Comparison of ENCODE assay signal across 8 mouse cellular contexts in genomic region chr5:130384222-130384912, GRCm38 (mm10). TPM values are rescaled to one million over a fixed set of nuclear protein-coding genes. Genes with fewer than 3 reads are reported as not detected.
DNase-seq lines count a peak whose midpoint lies in the region; ATAC-seq and TF ChIP-seq lines count a peak whose summit lies in the region.

Gene A330070K13Rik (minus strand): TSS chr5:130384631.

- peak within 1 kb of the TSS; percentile 16 for H3K4me2 ChIP-seq in kidney, embryonic 14.5 days (replicated peaks; ENCODE audit: low read depth, low read length)
- H3K4me2 ChIP-seq in hindbrain, embryonic 13.5 days, result peak within 1 kb of the TSS; percentile 52
- H3K4me2 ChIP-seq in neural tube, embryonic 11.5 days (ENCODE audit: low read depth), result peak within 1 kb of the TSS; percentile 31
- H3K4me2 ChIP-seq in lung, postnatal 0 days (replicated peaks; ENCODE audit: low read depth, low read length), result no peak within 1 kb of the TSS

- TF ChIP-seq EP300 in lung, postnatal 0 days (IDR thresholded peaks at IDR 0.05), result no peak

- WGBS in kidney, embryonic 14.5 days, result 4% methylated on average over 13 of the region's 13 CpGs
- WGBS in hindbrain, embryonic 13.5 days, result 20% methylated on average over 13 of the region's 13 CpGs
- 18% methylated on average over 13 of the region's 13 CpGs for WGBS in neural tube, embryonic 11.5 days
- WGBS in lung, adult 2 months, result 14% methylated on average over 13 of the region's 13 CpGs
- WGBS in lung, postnatal 0 days, result 14% methylated on average over 13 of the region's 13 CpGs

- no peak for TF ChIP-seq CTCF in lung, adult 2 months (IDR thresholded peaks at IDR 0.05; ENCODE audit: insufficient read depth, low read length)
- no peak for TF ChIP-seq CTCF in lung, postnatal 0 days (IDR thresholded peaks at IDR 0.05)

- H3K9me3 ChIP-seq in kidney, embryonic 14.5 days (ENCODE audit: control insufficient read depth, low read length), result no peaks in the 10 kb centered on the region
- no peaks in the 10 kb centered on the region for H3K9me3 ChIP-seq in hindbrain, embryonic 13.5 days
- no peaks in the 10 kb centered on the region for H3K9me3 ChIP-seq in neural tube, embryonic 11.5 days (ENCODE audit: control insufficient read depth, low read length)
- no peaks in the 10 kb centered on the region for H3K9me3 ChIP-seq in lung, postnatal 0 days (ENCODE audit: low read length)

- no peak within 1 kb of the TSS for H3K4me3 ChIP-seq in kidney, embryonic 14.5 days (ENCODE audit: low read length)
- peak within 1 kb of the TSS; percentile 22 for H3K4me3 ChIP-seq in hindbrain, embryonic 13.5 days
- no peak within 1 kb of the TSS for H3K4me3 ChIP-seq in neural tube, embryonic 11.5 days (ENCODE audit: low read depth, low read length)
- H3K4me3 ChIP-seq in lung, adult 2 months (replicated peaks; ENCODE audit: extremely low read depth, low read depth, low read length), result no peak within 1 kb of the TSS
- H3K4me3 ChIP-seq in lung, postnatal 0 days (ENCODE audit: low read depth, low read length), result no peak within 1 kb of the TSS

- H3K4me1 ChIP-seq in kidney, embryonic 14.5 days (ENCODE audit: control insufficient read depth, insufficient read depth, low read length), result peaks cover 7% of the 10 kb centered on the region; the same call in 1 of the 2 replicates
- H3K4me1 ChIP-seq in hindbrain, embryonic 13.5 days (replicated peaks), result peaks cover 16% of the 10 kb centered on the region
- H3K4me1 ChIP-seq in neural tube, embryonic 11.5 days (ENCODE audit: control insufficient read depth, insufficient read depth, low read length), result peaks cover 6% of the 10 kb centered on the region; the same call in 1 of the 2 replicates
- no peaks in the 10 kb centered on the region for H3K4me1 ChIP-seq in lung, adult 2 months (ENCODE audit: control insufficient read depth, insufficient read depth, low read length)
- no peaks in the 10 kb centered on the region for H3K4me1 ChIP-seq in lung, postnatal 0 days (ENCODE audit: insufficient read depth, low read depth, low read length)

- no peak for TF ChIP-seq POLR2A in lung, adult 2 months (IDR thresholded peaks at IDR 0.05; ENCODE audit: borderline replicate concordance, extremely low read depth, low read depth, low read length)

- H3K27ac ChIP-seq in kidney, embryonic 14.5 days (ENCODE audit: low read depth, low read length), result no peak within 1 kb of the TSS
- H3K27ac ChIP-seq in hindbrain, embryonic 13.5 days, result no peak within 1 kb of the TSS
- H3K27ac ChIP-seq in neural tube, embryonic 11.5 days (ENCODE audit: low read depth, low read length), result no peak within 1 kb of the TSS
- no peak within 1 kb of the TSS for H3K27ac ChIP-seq in lung, postnatal 0 days (ENCODE audit: low read length)

- no peaks in the 10 kb centered on the region for H3K27me3 ChIP-seq in kidney, embryonic 14.5 days (ENCODE audit: control insufficient read depth, insufficient read depth, low read length)
- H3K27me3 ChIP-seq in hindbrain, embryonic 13.5 days, result no peaks in the 10 kb centered on the region
- H3K27me3 ChIP-seq in neural tube, embryonic 11.5 days (ENCODE audit: control insufficient read depth, insufficient read depth, low read length), result no peaks in the 10 kb centered on the region
- H3K27me3 ChIP-seq in lung, postnatal 0 days (replicated peaks; ENCODE audit: insufficient read depth, low read length), result no peaks in the 10 kb centered on the region

- H3K36me3 ChIP-seq in kidney, embryonic 14.5 days (ENCODE audit: control insufficient read depth, insufficient read depth, low read length), result no peaks in the 10 kb centered on the region
- no peaks in the 10 kb centered on the region for H3K36me3 ChIP-seq in hindbrain, embryonic 13.5 days
- no peaks in the 10 kb centered on the region for H3K36me3 ChIP-seq in neural tube, embryonic 11.5 days (ENCODE audit: control insufficient read depth, insufficient read depth, low read length)
- no peaks in the 10 kb centered on the region for H3K36me3 ChIP-seq in lung, postnatal 0 days (ENCODE audit: insufficient read depth, low read length)

- no peak for ATAC-seq in kidney, embryonic 14.5 days (ENCODE audit: low FRiP score, low TSS enrichment)
- ATAC-seq in hindbrain, embryonic 13.5 days (ENCODE audit: low FRiP score), result no peak
- ATAC-seq in neural tube, embryonic 11.5 days (ENCODE audit: insufficient read depth, low FRiP score, low TSS enrichment), result no peak
- no peak for ATAC-seq in lung, postnatal 0 days

- H3K9ac ChIP-seq in kidney, embryonic 14.5 days (ENCODE audit: low read depth, low read length), result no peak within 1 kb of the TSS
- peak within 1 kb of the TSS; percentile 59 for H3K9ac ChIP-seq in hindbrain, embryonic 13.5 days
- no peak within 1 kb of the TSS for H3K9ac ChIP-seq in neural tube, embryonic 11.5 days (ENCODE audit: low read length)
- H3K9ac ChIP-seq in lung, postnatal 0 days (replicated peaks; ENCODE audit: low read depth), result no peak within 1 kb of the TSS

- DNase-seq in kidney, adult 9 months, result no peak
- DNase-seq in embryo, embryonic 9.5 days (ENCODE audit: extremely low spot score), result peak; percentile 22
- no peak for DNase-seq in neural tube, embryonic 11.5 days (ENCODE audit: low spot score)
- no peak for DNase-seq in lung, adult 2 months
- DNase-seq in lung, postnatal 0 days (ENCODE audit: low spot score), result no peak
- no peak for DNase-seq in ovary, postnatal 10 days (ENCODE audit: low spot score)

RNA-seq across cellular contexts. Expression of gene A330070K13Rik, which starts in this region (rescaled TPM):
- polyA plus RNA-seq in kidney, embryonic 14.5 days (2014; fragmentation: Nextera tagmentation; extraction: Ambion mirVana), result not detected in 2 replicates
- polyA plus RNA-seq in hindbrain, embryonic 13.5 days (2015; fragmentation: Nextera tagmentation; extraction: Ambion mirVana), result not detected in 2 replicates
- not detected in 2 replicates for polyA plus RNA-seq in neural tube, embryonic 11.5 days (2014; fragmentation: Nextera tagmentation; extraction: Ambion mirVana)
- not detected in 2 replicates for polyA plus RNA-seq in lung, adult 2 months (2012; rRNA removed)
- not detected in 2 replicates for polyA plus RNA-seq in lung, postnatal 0 days (2015; fragmentation: Nextera tagmentation; extraction: Ambion mirVana)
